Mouse (Mus musculus) liver, embryonic 14.5 days (tissue): ENCODE data around the gene Lmbr1. TPM values are rescaled to one million over a fixed set of nuclear protein-coding genes. Genes with fewer than 3 reads are reported as not detected.
A peak's percentile ranks its signal among the peaks of the same experiment; 100 is the strongest.

Experiments
- ATAC-seq: fragments of 200-750 bp; cut with Nextera tagmentation; 2 replicates; pipeline ENCODE4 v1.8.0; 2017; ENCODE audit warnings: moderate number of reproducible peaks, mild to moderate bottlenecking, moderate library complexity; ENCODE audit not compliant: insufficient read depth
- DNase-seq, 3 experiments: peaks; one replicate each; pipeline ENCODE4 v3.0.0-alpha.2; 2012 to 2013; ENCODE audit warnings: low read depth in 3 of 3, low spot score in 3 of 3
- H3K27ac ChIP-seq: fragments of 300-500 bp; sonication (generic); 2 replicates; pipeline ENCODE4 v1.5.1; 2014; ENCODE audit warnings: moderate library complexity, mild to moderate bottlenecking, control low read depth, inconsistent platforms
- H3K27me3 ChIP-seq: fragments of 300-500 bp; sonication (generic); 2 replicates; pipeline ENCODE4 v1.6.1; 2014; ENCODE audit warnings: mild to moderate bottlenecking, low read length, moderate library complexity; ENCODE audit not compliant: control insufficient read depth, insufficient read depth
- H3K36me3 ChIP-seq: fragments of 300-500 bp; sonication (generic); replicated peaks from 2 replicates; pipeline ENCODE4 v1.6.1; 2014; ENCODE audit warnings: low read depth; ENCODE audit not compliant: control insufficient read depth, insufficient read depth
- H3K4me1 ChIP-seq, 2 experiments: fragments of 200-500 bp in 1 of 2; fragments of 300-500 bp in 1 of 2; sonication (generic) in 1 of 2; replicated peaks; 2 replicates each; pipeline ENCODE4 v1.6.1; 2012 to 2014; ENCODE audit warnings: antibody characterized with exemption in 1 of 2, inconsistent platforms in 1 of 2, low read length in 1 of 2; ENCODE audit not compliant: control insufficient read depth in 2 of 2, insufficient read depth in 2 of 2
- H3K4me2 ChIP-seq: fragments of 300-500 bp; sonication (generic); 2 replicates; pipeline ENCODE4 v1.6.1; 2014; ENCODE audit warnings: low read depth, mild to moderate bottlenecking, control low read depth, moderate library complexity
- H3K4me3 ChIP-seq, 2 experiments: fragments of 200-500 bp in 1 of 2; fragments of 300-500 bp in 1 of 2; sonication (generic) in 1 of 2; 2 replicates each; pipeline ENCODE4 v1.5.1; 2012 to 2014; ENCODE audit warnings: low read depth in 2 of 2, low read length in 2 of 2, mild to moderate bottlenecking in 2 of 2, control low read depth in 1 of 2, inconsistent platforms in 1 of 2, moderate library complexity in 1 of 2; ENCODE audit not compliant: insufficient read depth in 1 of 2
- H3K9ac ChIP-seq: fragments of 300-500 bp; sonication (generic); replicated peaks from 2 replicates; pipeline ENCODE4 v1.6.1; 2014; ENCODE audit warnings: mild to moderate bottlenecking, control low read depth, moderate library complexity
- H3K9me3 ChIP-seq: fragments of 300-500 bp; sonication (generic); 2 replicates; pipeline ENCODE4 v1.6.1; 2016; ENCODE audit warnings: low read length, mixed read lengths; ENCODE audit not compliant: control insufficient read depth
- CTCF ChIP-seq: IDR thresholded peaks from 2 replicates; pipeline ENCODE4 v1.5.1; 2016; ENCODE audit warnings: antibody characterized with exemption, low read depth, control low read depth
- EP300 ChIP-seq: IDR thresholded peaks from 2 replicates; pipeline ENCODE4 v1.6.1; 2016; ENCODE audit warnings: antibody characterized with exemption, low read depth
- WGBS: fragments of 180-500 bp; shearing (Covaris S2); extraction: QIAGEN DNeasy Blood & Tissue Kit; methylation state at CpG from one replicate; pipeline ENCODE4 v1.1.7; 2014; ENCODE audit not compliant: insufficient replicate concordance; 5-methylcytosine and 5-hydroxymethylcytosine counted together
- microRNA-seq: library from miRNA; unstranded; fragments of <30 nt; microRNA quantifications from one replicate; pipeline ENCODE4, GENCODE M21; 2016
- polyA plus RNA-seq, 2 experiments: library from polyadenylated mRNA; depleted of rRNA in 1 of 2; stranded (reverse) in 1 of 2; unstranded in 1 of 2; fragments of >200 nt; fragmentation: Nextera tagmentation in 1 of 2; extraction: Ambion mirVana in 1 of 2; gene quantifications; 2 replicates each; pipeline versions ENCODE4 v1.2.1 to v1.2.3; 2012 to 2014

Gene Lmbr1
- polyA plus RNA-seq, 2 experiments, result 1.2 to 2.5 TPM

DNA sequence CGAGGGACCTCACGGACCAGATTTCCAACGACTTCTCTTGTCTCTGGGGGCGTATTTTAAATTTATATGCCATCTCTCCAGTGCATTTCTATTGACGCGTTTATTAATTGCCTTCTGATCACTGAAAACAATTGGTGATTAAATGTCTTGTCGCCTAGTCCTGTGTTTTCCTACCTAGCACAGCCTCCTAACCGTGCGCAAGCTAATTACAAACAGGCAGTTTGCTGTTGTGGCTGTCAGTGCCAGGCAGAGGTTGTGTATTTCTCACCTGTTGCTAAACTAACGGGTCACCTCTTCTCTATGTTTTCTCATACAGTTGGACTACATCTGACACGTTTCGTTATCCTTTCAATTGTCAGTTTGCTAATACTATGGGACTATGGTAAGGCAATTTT is 181.9 kb downstream of the Lmbr1 start:
- DNase-seq, result no peak
- 0 out of 2 replicates have a peak overlapping the region, but pooled peaks have one; percentile 23 for H3K9ac ChIP-seq
- H3K9me3 ChIP-seq, result no peaks in the 10 kb centered on the region
- peak overlapping the region; percentile 70 for H3K4me2 ChIP-seq
- H3K36me3 ChIP-seq, result no peaks in the 10 kb centered on the region
- peak overlapping the region; percentile 49 for H3K4me3 ChIP-seq
- TF ChIP-seq CTCF, result no peak
- peaks cover 17% of the 10 kb centered on the region for H3K27me3 ChIP-seq
- 11% methylated on average over 12 of the region's 12 CpGs for WGBS
- ATAC-seq, result no peak
- no peak overlapping the region for H3K27ac ChIP-seq
- peaks cover 0 to 3% of the 10 kb centered on the region in 2 experiments; a peak in 1 of 4 replicates for H3K4me1 ChIP-seq

- Histone ChIP-seq H3K4me3 (peak within 1 kb of the TSS; percentile 49), H3K27me3 (peaks cover 17% of the 10 kb centered on the region), H3K4me1 (peaks cover 0 to 3% of the 10 kb centered on the region in 2 experiments; a peak in 1 of 4 replicates), H3K36me3 (no peaks in the 10 kb centered on the region), H3K9me3 (no peaks in the 10 kb centered on the region), H3K27ac (no peak within 1 kb of the TSS), H3K4me2 (peak within 1 kb of the TSS; percentile 70), H3K9ac (peak within 1 kb of the TSS; percentile 23; the same call in 1 of the 2 replicates)
- DNase-seq (peak; percentile 42 to 54 (median 45)), ATAC-seq (peak; percentile 90)
- under 1% methylated on average over 62 of the region's 70 CpGs for WGBS
- TF ChIP-seq CTCF, result no peak
- no peak for TF ChIP-seq EP300
Observed at GRCm38 (mm10) chr5:29195570-29196263, 182.5 kb downstream of the Lmbr1 start, which contains the start of gene Rnf32. TSS of gene Rnf32 (plus strand) at chr5:29195992.

- Histone ChIP-seq H3K4me3 (peak overlapping the region; percentile 43 to 49), H3K36me3 (no peaks in the 10 kb centered on the region), H3K27ac (no peak overlapping the region), H3K27me3 (peaks cover 17% of the 10 kb centered on the region), H3K4me1 (peaks cover 0 to 3% of the 10 kb centered on the region in 2 experiments; a peak in 1 of 4 replicates), H3K4me2 (peak overlapping the region; percentile 70), H3K9me3 (no peaks in the 10 kb centered on the region), H3K9ac (no peak overlapping the region; the same call in 1 of the 2 replicates)
- DNase-seq (no peak), ATAC-seq (no peak)
- TF ChIP-seq EP300 (no peak), CTCF (no peak)
- 13% methylated on average over 9 of the region's 9 CpGs for WGBS
Observed at GRCm38 (mm10) chr5:29195231-29195569, 183.0 kb downstream of the Lmbr1 start.

GRCm38 (mm10) chr5:29186798-29187197 is 191.4 kb downstream of the Lmbr1 start:
- Histone ChIP-seq H3K4me1 (no peaks in the 10 kb centered on the region), H3K27me3 (no peaks in the 10 kb centered on the region), H3K9ac (no peak overlapping the region), H3K27ac (no peak overlapping the region), H3K9me3 (no peaks in the 10 kb centered on the region), H3K36me3 (no peaks in the 10 kb centered on the region), H3K4me2 (no peak overlapping the region), H3K4me3 (no peak overlapping the region)
- ATAC-seq (no peak), DNase-seq (no peak)
- TF ChIP-seq CTCF (no peak), EP300 (no peak)
- WGBS, result 51% methylated on average over 5 of the region's 5 CpGs

Small RNAs within 50 kb of the gene (microRNA-seq; reads per million reads assigned to microRNA genes)
- not detected for gene Gm23801

Other genes starting within 250 kb of the Lmbr1 start
- gene Rnf32, start 182.4 kb downstream of the Lmbr1 start, polyA plus RNA-seq (2012; rRNA removed), result 0.04 and 0.19 TPM in 2 replicates
- gene Rnf32, start 182.4 kb downstream of the Lmbr1 start, polyA plus RNA-seq (2014; fragmentation: Nextera tagmentation; extraction: Ambion mirVana), result 0.18 and 0.39 TPM in 2 replicates
- gene Nom1, start 56.3 kb upstream of the Lmbr1 start, polyA plus RNA-seq (2012; rRNA removed), result 5.4 and 10.4 TPM in 2 replicates
- 12.5 and 13.9 TPM in 2 replicates for gene Nom1, start 56.3 kb upstream of the Lmbr1 start, polyA plus RNA-seq (2014; fragmentation: Nextera tagmentation; extraction: Ambion mirVana)
- gene Mnx1, start 100.1 kb upstream of the Lmbr1 start, polyA plus RNA-seq (2012; rRNA removed), result not detected in 2 replicates
- gene Mnx1, start 100.1 kb upstream of the Lmbr1 start, polyA plus RNA-seq (2014; fragmentation: Nextera tagmentation; extraction: Ambion mirVana), result not detected in 2 replicates
- gene Ube3c, start 190.9 kb upstream of the Lmbr1 start, polyA plus RNA-seq (2012; rRNA removed), result 6.5 and 7.8 TPM in 2 replicates
- 14.3 and 17.7 TPM in 2 replicates for gene Ube3c, start 190.9 kb upstream of the Lmbr1 start, polyA plus RNA-seq (2014; fragmentation: Nextera tagmentation; extraction: Ambion mirVana)